In genomic region chr19:45533617-45534016, GRCm38 (mm10) we compare ENCODE assay signal across 16 mouse cellular contexts.
"Had no signal": no experiment of that assay in that cellular context is flagged by ENCODE, and none has a peak within 500 bp of the region (broad histone marks: within the 10 kb centered on the region; RNA-seq: fewer than 3 reads in every experiment).

No protein-coding gene starts in this region.

- DNase-seq: kidney, adult 2 months; kidney, postnatal 25 days; layer of hippocampus, adult 9-11 months; liver; liver, embryonic 13.5 days; liver, postnatal 0 days; retina, postnatal 1 day; right cerebral cortex, postnatal 4 days; spleen, adult 18-20 months; thymus, adult 2 months; thymus, postnatal 25 days had no signal

- ATAC-seq: liver, postnatal 0 days; midbrain, embryonic 13.5 days had no signal

- H3K4me2 ChIP-seq: limb, embryonic 12.5 days; liver, embryonic 13.5 days; lung, embryonic 15.5 days; midbrain, embryonic 13.5 days; neural tube, embryonic 12.5 days; stomach, embryonic 15.5 days had no signal

- H3K27me3 ChIP-seq: liver, embryonic 13.5 days; lung, embryonic 15.5 days; neural tube, embryonic 12.5 days; stomach, embryonic 15.5 days had no signal

- H3K36me3 ChIP-seq: stomach, embryonic 15.5 days had no signal

- H3K4me3 ChIP-seq: limb, embryonic 12.5 days; liver, embryonic 13.5 days; lung, embryonic 15.5 days; midbrain, embryonic 13.5 days; neural tube, embryonic 12.5 days; stomach, embryonic 15.5 days had no signal
